Mouse (Mus musculus) liver, embryonic 16.5 days (tissue): ENCODE results near the gene Wdr82. TPM values are rescaled to one million over a fixed set of nuclear protein-coding genes. Genes with fewer than 3 reads are reported as not detected.
A peak's percentile ranks its signal among the peaks of the same experiment; 100 is the strongest.

Experiments used
- ATAC-seq: fragments of 200-750 bp; cut with Nextera tagmentation; 2 replicates; pipeline ENCODE4 v1.8.0; 2017; ENCODE audit warnings: low read depth, mild to moderate bottlenecking, moderate number of reproducible peaks, moderate library complexity
- H3K27ac ChIP-seq: fragments of 300-500 bp; sonication (generic); 2 replicates; pipeline ENCODE4 v1.5.1; 2014; ENCODE audit warnings: mild to moderate bottlenecking, low read length
- H3K27me3 ChIP-seq: fragments of 300-500 bp; sonication (generic); 2 replicates; pipeline ENCODE4 v1.6.1; 2014; ENCODE audit warnings: low read depth, low read length, mixed read lengths; ENCODE audit not compliant: control insufficient read depth, insufficient read depth
- H3K36me3 ChIP-seq: fragments of 300-500 bp; sonication (generic); 2 replicates; pipeline ENCODE4 v1.6.1; 2014; ENCODE audit warnings: mild to moderate bottlenecking; ENCODE audit not compliant: control insufficient read depth, insufficient read depth
- H3K4me1 ChIP-seq: fragments of 300-500 bp; sonication (generic); 2 replicates; pipeline ENCODE4 v1.6.1; 2014; ENCODE audit warnings: low read depth, low read length, mixed read lengths; ENCODE audit not compliant: control insufficient read depth
- H3K4me2 ChIP-seq: fragments of 300-500 bp; sonication (generic); 2 replicates; pipeline ENCODE4 v1.6.1; 2014; ENCODE audit warnings: low read depth, low read length, mixed read lengths
- H3K4me3 ChIP-seq: fragments of 300-500 bp; sonication (generic); 2 replicates; pipeline ENCODE4 v1.5.1; 2014; ENCODE audit warnings: low read depth, mild to moderate bottlenecking, low read length
- H3K9ac ChIP-seq: fragments of 300-500 bp; sonication (generic); 2 replicates; pipeline ENCODE4 v1.6.1; 2014; ENCODE audit warnings: low read depth, low read length
- H3K9me3 ChIP-seq: fragments of 300-500 bp; sonication (generic); replicated peaks from 2 replicates; pipeline ENCODE4 v1.6.1; 2016; ENCODE audit warnings: low read length; ENCODE audit not compliant: control insufficient read depth
- WGBS: fragments of 180-500 bp; shearing (Covaris S2); extraction: QIAGEN DNeasy Blood & Tissue Kit; methylation state at CpG from one replicate; pipeline ENCODE4 v1.1.7; 2014; ENCODE audit not compliant: insufficient replicate concordance; 5-methylcytosine and 5-hydroxymethylcytosine counted together
- polyA plus RNA-seq: library from polyadenylated mRNA; unstranded; fragments of >200 nt; fragmentation: Nextera tagmentation; extraction: Ambion mirVana; gene quantifications from 2 replicates; pipeline ENCODE4 v1.2.1, GENCODE M21; 2015

The Wdr82 gene
- polyA plus RNA-seq, 1 experiment from 2014 or later, result 6.0 TPM

GRCm38 (mm10) chr9:106199535-106200272 lies 29.0 kb downstream of the Wdr82 start, which contains the start of gene Ppm1m:
Gene Ppm1m (minus strand): TSS chr9:106199746.
- peak within 1 kb of the TSS; percentile 75 for H3K4me2 ChIP-seq
- 36% methylated on average over 18 of the region's 18 CpGs for WGBS
- no peaks in the 10 kb centered on the region for H3K36me3 ChIP-seq
- H3K9ac ChIP-seq, result peak within 1 kb of the TSS; percentile 68
- H3K9me3 ChIP-seq, result no peaks in the 10 kb centered on the region
- H3K4me3 ChIP-seq, result peak within 1 kb of the TSS; percentile 69
- H3K4me1 ChIP-seq, result peaks cover 16% of the 10 kb centered on the region
- H3K27ac ChIP-seq, result peak within 1 kb of the TSS; percentile 36
- no peak; the same call in 1 of the 2 replicates for ATAC-seq
- H3K27me3 ChIP-seq, result no peaks in the 10 kb centered on the region

- H3K4me1 ChIP-seq, result peaks cover 16% of the 10 kb centered on the region
- peak overlapping the region; percentile 91; the same call in 1 of the 2 replicates for H3K4me2 ChIP-seq
- no peak overlapping the region for H3K9ac ChIP-seq
- ATAC-seq, result no peak
- H3K27me3 ChIP-seq, result no peaks in the 10 kb centered on the region
- no peak overlapping the region for H3K4me3 ChIP-seq
- H3K36me3 ChIP-seq, result no peaks in the 10 kb centered on the region
- no peaks in the 10 kb centered on the region for H3K9me3 ChIP-seq
- 66% methylated on average over 3 of the region's 3 CpGs for WGBS
- H3K27ac ChIP-seq, result no peak overlapping the region
These were observed 31.2 kb downstream of the Wdr82 start for GRCm38 (mm10) chr9:106201895-106202294.

- H3K9me3 ChIP-seq, result no peaks in the 10 kb centered on the region
- H3K4me3 ChIP-seq, result peak within 1 kb of the TSS; percentile 73
- no peaks in the 10 kb centered on the region for H3K36me3 ChIP-seq
- peak within 1 kb of the TSS; percentile 91 for H3K4me2 ChIP-seq
- peak; percentile 85 for ATAC-seq
- H3K27ac ChIP-seq, result peak within 1 kb of the TSS; percentile 2
- peak within 1 kb of the TSS; percentile 71 for H3K9ac ChIP-seq
- WGBS, result under 1% methylated on average over 60 of the region's 61 CpGs
- H3K27me3 ChIP-seq, result no peaks in the 10 kb centered on the region
- peaks cover 16% of the 10 kb centered on the region for H3K4me1 ChIP-seq
These were observed 32.3 kb downstream of the Wdr82 start, which contains the start of gene Twf2 for GRCm38 (mm10) chr9:106202819-106203636. Gene Twf2 (plus strand): TSS chr9:106203108.

GRCm38 (mm10) chr9:106203990-106204851 lies 33.5 kb downstream of the Wdr82 start:
- Histone ChIP-seq H3K9me3 (no peaks in the 10 kb centered on the region), H3K9ac (no peak overlapping the region; the same call in 1 of the 2 replicates), H3K27me3 (no peaks in the 10 kb centered on the region), H3K4me2 (peak overlapping the region; percentile 91), H3K27ac (peak overlapping the region; percentile 2), H3K36me3 (no peaks in the 10 kb centered on the region), H3K4me3 (peak overlapping the region; percentile 73), H3K4me1 (peaks cover 14% of the 10 kb centered on the region)
- ATAC-seq, result no peak
- WGBS, result 18% methylated on average over 7 of the region's 7 CpGs

- Histone ChIP-seq H3K27me3 (no peaks in the 10 kb centered on the region), H3K9me3 (no peaks in the 10 kb centered on the region), H3K4me3 (no peak overlapping the region), H3K4me1 (peaks cover 14% of the 10 kb centered on the region), H3K9ac (no peak overlapping the region), H3K36me3 (no peaks in the 10 kb centered on the region), H3K27ac (no peak overlapping the region), H3K4me2 (no peak overlapping the region)
- ATAC-seq, result no peak
- 63% methylated on average over 7 of the region's 7 CpGs for WGBS
These were observed 35.1 kb downstream of the Wdr82 start for GRCm38 (mm10) chr9:106205713-106206290.

GRCm38 (mm10) chr9:106206515-106206914 lies 35.8 kb downstream of the Wdr82 start:
- ATAC-seq, result no peak
- Histone ChIP-seq H3K9ac (no peak overlapping the region), H3K27ac (no peak overlapping the region), H3K4me2 (no peak overlapping the region), H3K4me1 (peaks cover 17% of the 10 kb centered on the region), H3K36me3 (no peaks in the 10 kb centered on the region), H3K27me3 (no peaks in the 10 kb centered on the region), H3K4me3 (no peak overlapping the region), H3K9me3 (no peaks in the 10 kb centered on the region)
- WGBS, result 64% methylated on average over 2 of the region's 2 CpGs

- H3K4me3 ChIP-seq, result no peak overlapping the region
- H3K36me3 ChIP-seq, result no peaks in the 10 kb centered on the region
- WGBS, result 76% methylated on average over 5 of the region's 5 CpGs
- no peak overlapping the region for H3K9ac ChIP-seq
- no peak overlapping the region for H3K27ac ChIP-seq
- ATAC-seq, result no peak
- H3K4me2 ChIP-seq, result no peak overlapping the region
- no peaks in the 10 kb centered on the region for H3K27me3 ChIP-seq
- H3K4me1 ChIP-seq, result peaks cover 15% of the 10 kb centered on the region
- H3K9me3 ChIP-seq, result no peaks in the 10 kb centered on the region
These were observed 37.5 kb downstream of the Wdr82 start for GRCm38 (mm10) chr9:106208181-106208580.

- WGBS, result 62% methylated on average over 4 of the region's 4 CpGs
- H3K4me1 ChIP-seq, result peaks cover 7% of the 10 kb centered on the region
These were observed 39.2 kb downstream of the Wdr82 start for GRCm38 (mm10) chr9:106209954-106210353.

More at GRCm38 (mm10) chr9:106209954-106210353, 39.2 kb downstream of the Wdr82 start:
- Histone ChIP-seq H3K4me2 (no peak overlapping the region), H3K9me3 (no peaks in the 10 kb centered on the region), H3K9ac (no peak overlapping the region), H3K27ac (no peak overlapping the region), H3K27me3 (no peaks in the 10 kb centered on the region), H3K36me3 (no peaks in the 10 kb centered on the region; the same call in 1 of the 2 replicates), H3K4me3 (no peak overlapping the region)
- ATAC-seq, result no peak
